Mouse (Mus musculus) layer of hippocampus, adult 9-10 months (tissue): ENCODE data around the gene Fig4.
A peak's percentile ranks its signal among the peaks of the same experiment; 100 is the strongest.

Experiments
- DNase-seq: peaks from one replicate; pipeline ENCODE4 v3.0.0; 2022; ENCODE audit warnings: low spot score

Gene Fig4

DNA sequence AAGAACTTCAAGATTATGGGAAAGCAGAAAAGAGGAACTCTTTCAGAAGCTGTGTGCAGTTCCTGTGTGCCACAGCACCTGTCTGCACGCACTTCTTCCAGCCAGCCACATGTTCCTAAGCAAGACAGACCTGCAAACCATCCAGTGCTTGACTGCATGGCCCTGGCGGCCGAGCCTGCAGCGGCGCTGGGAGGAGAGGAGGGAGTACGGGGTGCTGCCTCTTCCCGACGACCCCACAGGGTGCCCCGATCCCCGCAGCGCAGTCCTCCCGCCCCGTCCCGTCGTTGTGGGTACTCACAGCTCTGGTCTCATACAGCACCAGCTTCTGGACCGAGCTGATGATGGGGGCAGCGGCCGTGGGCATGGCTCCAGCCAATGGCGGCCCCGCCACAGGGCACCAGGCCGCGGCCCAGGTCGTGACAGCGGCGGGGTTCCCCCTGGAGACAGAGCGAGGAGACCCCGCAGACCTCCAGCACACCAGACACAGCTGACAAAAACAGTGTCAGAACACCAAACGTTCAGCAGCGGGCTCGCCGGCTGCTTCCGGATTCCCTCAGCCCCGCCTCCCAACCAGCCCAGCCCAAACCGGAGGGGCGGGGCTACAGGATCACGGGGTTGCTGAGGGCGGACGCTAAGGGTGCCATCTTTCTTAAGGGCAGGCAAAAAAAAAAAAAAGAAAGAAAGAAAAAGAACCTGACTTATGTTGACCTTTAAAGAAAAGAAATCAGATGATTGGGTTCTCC lies at the start of gene Fig4:
Gene Fig4 (minus strand): TSS at position 572 of the 743 bp plus-strand sequence.
- DNase-seq = peak; percentile 65

DNA sequence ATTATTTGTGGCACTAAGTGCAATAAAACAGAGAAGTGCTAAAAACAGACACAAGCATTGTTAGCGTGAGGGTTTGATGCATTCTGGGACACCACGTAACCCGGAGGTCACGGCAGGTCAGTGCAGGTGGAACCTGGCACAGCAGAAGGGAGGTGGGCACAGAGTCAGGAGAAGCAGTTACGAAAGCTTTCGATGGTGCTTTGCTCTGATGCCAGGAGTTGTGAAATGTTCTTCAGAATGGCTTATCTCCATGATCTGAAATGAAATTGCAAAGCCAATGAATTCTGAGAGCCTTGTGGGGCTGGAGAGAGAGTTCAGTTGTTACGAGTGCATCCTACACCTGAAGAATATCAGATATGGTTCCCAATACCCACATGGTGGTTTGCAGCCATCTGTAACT lies 38.3 kb upstream of the Fig4 start:
- DNase-seq = no peak

DNA sequence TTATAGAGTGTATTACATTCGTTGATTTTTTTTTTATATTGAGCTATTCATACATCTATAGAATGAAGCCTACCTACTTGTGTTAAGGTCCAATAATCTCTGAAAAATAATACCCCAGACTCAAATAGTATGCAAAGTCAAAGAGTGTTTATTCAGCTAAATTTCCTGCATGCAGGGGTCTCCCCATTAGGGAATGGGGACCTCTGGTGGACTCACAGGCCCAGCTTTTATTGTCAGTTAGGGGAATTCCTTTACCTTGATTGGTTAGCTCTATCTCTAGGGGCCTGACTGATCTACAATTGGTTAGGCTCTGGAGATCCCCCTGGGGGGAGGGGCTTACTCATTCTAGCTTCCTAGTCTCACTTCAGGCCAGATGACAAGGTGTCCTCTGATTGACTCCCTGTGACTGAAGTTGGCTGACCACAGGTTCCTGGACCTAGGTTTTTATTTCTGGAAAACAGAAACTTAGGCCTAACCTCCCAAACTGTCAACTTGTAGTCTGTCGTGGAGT lies 29.5 kb upstream of the Fig4 start:
- no peak for DNase-seq

DNA sequence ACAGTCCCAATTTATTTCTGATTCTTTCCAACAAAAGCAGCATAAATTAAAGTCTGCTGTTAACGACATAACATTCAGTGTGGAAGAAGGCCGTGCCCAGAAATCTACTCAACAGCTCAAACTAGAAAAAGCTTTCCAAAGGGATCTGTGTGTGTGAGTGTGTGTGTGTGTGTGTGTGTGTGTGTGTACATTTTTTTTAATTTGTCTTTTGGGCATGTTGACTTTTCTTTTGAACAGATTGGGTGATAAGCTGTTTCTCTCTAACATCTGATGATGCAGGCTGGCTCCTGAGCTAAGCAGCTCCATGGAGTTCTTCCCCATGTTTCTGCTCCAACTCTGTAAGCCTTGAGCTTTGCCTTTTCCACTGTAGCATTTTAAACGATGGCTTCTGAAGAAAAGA lies 12.8 kb upstream of the Fig4 start:
- peak; percentile 29 for DNase-seq

DNA sequence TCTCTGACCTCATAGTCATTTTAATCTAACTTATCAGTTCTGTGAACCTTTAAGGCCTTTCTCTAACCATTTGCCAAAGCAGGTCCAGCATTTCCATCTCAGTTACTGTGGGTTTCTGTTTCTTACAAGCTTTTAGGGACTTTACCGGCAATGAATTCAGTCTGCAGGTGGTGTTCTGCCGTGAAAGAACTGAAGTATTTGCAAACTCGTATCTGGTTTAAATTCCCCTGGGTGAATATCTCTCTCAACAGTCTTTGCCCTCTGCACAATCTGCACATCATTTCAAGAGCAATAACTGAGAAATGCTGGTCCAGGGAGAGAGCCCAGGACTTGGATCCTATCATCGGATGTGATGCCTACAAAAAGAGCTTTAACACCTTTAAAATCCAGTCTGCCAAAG lies 5.1 kb upstream of the Fig4 start:
- DNase-seq = no peak

DNA sequence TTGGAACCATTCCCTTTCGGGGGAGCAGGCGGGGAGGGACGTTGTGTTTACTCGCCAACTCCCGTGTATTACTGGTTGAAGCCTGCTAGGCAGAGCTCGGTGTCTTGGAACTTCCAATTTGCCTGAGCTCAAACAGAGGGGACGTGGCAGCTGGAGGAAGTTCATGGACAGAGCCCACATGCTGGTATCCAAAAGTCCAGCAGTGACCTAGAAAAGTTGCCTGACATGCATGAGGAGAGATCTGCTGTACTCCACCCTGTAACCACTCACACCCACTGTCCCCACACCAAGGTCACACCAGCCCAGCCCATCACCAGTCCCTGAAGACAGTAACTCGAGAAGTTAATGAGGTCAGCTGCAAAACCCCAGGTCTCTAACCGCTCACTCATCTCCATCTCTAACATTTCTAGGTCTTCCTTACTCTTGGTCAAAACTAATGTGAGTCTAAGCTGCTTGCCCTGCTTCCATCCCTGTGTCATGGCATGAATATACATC lies 1.9 kb upstream of the Fig4 start:
- DNase-seq = no peak

DNA sequence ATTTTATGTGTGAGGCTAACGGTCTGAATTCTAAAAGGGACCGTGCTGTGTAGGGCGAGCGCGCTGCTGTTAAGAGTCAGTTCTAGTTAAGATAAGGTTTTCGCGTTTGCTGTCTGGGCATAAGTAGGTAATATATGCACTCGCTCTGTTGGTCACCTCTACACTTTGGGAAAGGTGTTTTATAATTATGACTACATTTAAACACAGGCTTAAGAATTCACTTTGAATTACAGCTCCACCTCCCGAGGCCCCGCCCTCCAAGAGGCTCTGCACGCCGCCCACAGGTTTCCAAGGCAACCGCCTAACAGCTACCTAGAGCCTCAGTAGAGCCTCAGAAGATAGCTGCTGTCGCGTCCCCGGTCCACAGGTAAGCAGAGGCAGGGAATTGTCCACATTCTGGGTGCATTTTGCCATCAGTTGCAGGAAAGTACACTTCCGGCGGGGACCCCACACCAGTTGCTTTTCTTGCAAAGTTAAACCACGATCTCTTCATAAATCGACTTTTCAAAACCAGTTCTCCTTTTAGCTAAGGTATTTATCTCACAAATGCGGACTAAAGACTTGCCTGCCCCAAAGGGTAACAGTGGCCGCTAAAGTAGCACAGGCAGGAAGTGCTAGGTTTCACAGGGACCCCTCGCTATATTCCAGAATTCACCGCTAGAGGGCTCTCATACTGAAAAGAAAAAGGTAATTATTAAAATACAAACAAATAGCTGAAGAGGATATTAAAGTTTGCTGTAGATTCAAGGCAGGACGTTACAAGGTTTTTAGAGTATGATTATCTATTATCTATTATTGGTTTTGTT lies 782 bp upstream of the Fig4 start, which contains the start of gene Ak9:
Gene Ak9 (plus strand): TSS at position 342 of the 806 bp plus-strand sequence.
- peak; percentile 72 for DNase-seq

DNA sequence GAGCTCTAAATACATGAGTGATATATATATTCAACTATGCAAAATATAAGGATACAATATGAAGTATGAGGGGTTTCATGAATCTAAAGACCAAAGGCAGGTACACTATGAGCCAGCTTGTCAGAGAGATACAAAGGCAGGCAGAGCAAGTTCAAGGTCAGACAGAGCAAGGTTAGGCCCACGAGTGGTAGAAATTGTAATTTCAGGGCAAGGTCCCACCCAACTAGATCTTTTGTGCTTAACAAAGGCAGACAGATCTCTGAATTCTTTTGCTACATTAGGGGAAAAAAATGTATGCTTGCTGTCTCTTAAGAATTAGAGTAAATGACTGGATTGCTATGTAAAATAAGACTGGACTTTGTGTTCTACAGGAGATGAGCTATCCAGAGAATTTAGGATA lies 2.9 kb downstream of the Fig4 start:
- no peak for DNase-seq

DNA sequence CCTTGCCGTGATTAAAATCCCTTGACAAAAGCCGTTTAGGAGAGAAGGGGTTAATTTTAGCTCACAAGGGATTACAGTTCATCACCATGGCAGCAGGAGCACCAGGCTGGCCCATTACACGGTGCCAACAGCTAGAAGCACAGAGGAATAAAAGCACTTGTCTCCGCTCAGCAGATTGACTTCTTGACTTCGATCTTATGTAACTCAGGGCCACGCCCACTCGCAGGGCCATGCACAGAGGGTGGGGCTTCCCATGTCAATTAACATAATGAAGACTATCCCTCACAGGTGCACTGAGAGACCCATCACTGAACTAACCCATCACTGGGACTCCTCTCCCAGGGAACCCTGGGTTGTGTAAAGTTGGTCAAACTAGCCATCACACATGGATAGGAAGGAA lies 7.9 kb downstream of the Fig4 start:
- DNase-seq = no peak

DNA sequence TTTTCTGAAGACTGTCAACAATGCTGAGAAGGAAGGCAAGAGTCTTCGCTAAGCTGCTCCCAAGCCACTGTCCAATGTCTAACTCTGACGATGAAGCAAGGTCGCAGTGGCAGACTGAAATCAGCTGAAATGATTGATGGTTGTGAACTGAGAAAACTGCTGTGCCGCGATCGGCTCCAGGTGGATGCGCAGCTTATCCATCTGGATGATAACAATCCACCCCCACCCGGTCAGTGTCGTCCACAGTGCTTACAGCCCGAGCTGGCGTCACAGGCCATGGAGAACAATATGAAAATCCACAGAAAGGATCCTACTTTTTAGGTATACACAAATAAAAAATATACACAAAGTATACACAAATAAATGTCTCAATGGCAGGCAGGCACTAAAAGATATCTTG lies 8.3 kb downstream of the Fig4 start:
- DNase-seq = no peak

DNA sequence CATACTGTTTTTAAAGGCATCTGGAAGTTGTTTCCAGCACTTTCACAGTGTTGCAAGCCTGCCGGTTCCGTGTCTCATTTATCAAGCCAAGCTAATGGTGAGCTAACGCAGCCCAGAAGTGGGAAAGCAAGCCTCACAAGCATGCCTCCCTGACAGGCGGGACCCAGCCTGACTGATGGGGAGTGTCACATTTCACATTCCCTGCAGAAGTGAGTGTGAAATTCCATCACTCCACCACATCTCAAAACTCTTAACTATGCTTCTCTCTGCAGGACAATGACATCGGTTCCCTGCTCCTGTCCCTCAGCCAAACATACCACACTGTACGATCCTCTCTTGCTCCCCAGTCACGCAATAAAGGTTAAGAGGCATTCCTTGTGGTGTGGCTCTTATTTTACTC lies 10.0 kb downstream of the Fig4 start:
- no peak for DNase-seq

DNA sequence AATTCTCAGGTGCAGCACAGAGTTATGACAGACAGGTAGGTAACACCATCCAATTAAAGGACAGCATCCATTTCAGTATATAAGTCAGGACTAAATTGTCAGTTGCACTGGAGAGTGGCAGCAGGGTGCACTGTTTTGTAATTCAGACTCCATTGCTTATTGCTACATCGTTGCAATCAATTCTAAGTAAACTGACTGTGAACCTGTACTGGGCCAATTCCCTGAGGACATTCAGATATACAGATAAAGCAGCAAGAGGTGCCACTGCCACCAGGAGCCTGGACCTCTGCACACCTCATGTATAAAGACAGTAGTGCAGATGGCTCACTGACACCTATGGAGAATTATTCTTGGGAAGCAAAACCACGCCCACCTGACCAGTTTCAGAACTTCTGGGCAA lies 12.0 kb downstream of the Fig4 start:
- DNase-seq = no peak

DNA sequence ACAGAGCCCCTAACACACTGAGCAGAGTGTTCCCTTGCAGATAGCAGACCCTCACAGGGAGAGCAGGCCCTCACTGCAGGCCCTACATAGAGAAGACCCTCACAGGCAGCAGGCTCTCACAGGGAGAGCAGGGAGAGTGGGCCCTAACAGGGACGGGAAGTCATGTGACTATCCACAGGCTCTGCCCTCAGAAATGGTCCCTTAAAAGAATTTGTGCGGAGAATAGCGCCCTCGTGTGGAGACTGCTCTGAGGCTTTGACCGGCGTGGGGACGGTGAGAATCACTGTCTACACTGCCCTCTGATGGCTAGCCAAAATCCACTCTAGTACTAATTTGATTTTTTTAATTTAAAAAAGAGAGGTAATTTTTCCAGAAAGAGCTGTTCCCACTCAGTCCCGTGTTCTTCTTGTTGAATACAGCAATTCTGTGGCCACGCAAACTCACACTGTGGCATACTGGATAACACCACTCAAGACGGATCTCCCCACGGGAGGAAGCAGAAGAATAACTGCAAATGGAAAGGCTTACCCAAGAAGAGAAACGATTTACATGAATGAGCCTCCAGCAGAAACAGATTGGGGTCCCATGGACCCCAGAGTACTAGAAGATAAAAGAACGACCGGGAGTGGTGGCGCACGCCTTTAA lies 14.2 kb downstream of the Fig4 start:
- DNase-seq = peak; percentile 87

DNA sequence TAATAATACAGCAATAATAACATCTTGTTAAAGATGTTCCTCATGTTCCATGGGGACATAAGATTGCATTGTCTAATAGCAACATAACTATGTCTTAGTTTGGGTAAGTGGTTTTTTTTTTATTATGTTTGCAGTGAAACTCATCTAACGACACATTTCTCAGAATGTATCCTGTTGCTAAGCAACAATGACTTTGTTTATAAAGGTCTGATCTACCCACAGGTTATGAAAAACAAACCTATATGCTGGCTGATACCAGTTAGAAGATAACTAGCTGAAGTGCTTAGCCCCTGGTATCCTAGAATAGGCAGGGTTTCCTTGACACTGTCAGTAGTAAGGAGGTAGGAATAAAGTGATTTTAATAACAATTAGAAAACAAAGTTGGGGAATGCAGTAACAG lies 15.0 kb downstream of the Fig4 start:
- no peak for DNase-seq

DNA sequence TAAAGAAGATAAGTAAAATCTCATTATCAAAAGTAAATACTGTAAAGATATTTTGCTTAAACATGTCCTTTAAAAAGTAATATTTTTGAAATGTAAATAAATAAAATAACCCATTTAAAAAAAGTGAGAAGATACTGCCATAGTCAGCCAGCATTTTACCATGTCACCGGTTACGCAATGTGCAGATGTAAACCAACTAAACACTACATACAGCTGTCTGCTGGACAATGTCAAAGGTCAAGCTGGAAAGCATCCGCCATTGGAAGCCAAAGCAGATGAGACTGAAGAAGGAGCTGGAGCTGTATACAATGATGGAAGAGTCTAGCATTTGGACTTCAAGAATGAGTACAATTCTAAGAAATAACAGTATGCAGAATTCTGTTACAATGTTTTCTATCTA lies 15.4 kb downstream of the Fig4 start:
- DNase-seq = no peak

DNA sequence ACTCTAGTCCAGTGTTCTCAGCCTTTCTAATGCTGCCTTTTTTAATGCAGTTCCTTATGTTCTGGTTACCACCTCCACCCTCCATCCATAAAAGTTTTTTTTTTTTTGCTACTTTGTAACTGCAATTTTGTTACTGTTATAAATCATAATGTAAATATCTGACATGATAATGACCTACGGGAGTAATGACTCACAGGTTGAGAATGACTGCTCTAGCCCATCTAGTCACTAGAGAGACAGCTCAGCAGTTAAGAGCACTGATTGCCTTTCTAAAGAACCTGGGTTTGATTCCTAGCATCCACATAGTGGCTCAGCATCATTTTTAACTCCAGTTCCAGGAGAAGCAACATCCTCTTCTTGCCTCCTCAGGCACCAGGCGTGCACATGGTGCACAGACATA lies 21.0 kb downstream of the Fig4 start:
- DNase-seq = no peak

DNA sequence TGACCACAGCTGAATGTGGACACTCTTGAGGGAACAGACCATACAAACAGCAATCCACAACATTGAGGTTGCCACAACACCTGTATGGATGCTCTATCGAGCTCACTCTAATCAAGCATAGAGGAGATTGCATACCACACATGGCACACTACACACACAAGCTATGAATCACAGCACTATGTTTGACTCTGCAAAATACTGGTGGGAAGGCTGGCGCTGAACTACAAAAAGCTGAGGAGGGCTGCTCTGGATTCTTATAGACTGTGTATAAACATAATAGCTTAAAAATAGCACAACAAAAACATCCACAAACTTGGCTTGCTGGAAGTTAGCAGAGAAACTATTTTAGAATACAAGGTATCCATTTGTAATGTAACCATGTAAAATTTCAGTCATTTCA lies 22.3 kb downstream of the Fig4 start:
- DNase-seq = no peak

DNA sequence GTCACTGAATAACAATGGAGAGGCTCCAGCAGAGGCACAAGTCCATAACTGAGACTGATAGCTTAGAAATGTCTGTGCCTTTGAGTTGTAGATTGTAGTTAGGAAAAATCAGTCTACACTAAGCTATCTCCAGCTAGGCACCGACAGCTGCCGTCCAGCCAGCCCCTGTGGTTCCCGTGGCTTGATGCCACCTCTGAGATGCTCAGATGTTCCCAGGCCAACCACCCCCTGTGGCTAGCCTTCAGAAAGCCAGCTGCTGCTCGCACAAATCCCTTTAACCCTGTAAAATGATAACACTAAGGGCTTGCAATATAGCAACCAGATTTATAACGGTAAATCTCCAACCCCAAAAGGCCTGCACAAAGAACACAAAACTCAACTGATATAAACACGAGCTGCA lies 22.9 kb downstream of the Fig4 start:
- DNase-seq = no peak

DNA sequence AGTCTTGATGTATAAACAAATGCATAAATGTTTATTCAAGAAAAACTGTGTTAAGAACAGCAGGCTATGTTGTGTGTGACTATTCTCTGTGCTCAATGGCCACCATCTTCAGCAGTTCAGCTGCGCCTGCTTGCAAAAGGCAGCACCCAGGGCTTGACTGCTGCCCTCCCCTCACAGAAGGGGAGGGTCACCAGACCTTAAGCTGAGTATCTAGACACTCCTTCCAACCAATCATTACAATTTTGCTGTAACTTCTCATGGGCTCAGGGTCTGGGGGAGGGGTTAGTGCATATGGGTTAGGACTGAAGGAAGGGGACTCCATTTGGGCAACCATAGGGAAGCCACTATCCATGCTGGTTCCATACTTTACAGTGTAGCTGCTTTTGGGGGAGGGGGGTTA lies 24.3 kb downstream of the Fig4 start:
- DNase-seq = no peak

DNA sequence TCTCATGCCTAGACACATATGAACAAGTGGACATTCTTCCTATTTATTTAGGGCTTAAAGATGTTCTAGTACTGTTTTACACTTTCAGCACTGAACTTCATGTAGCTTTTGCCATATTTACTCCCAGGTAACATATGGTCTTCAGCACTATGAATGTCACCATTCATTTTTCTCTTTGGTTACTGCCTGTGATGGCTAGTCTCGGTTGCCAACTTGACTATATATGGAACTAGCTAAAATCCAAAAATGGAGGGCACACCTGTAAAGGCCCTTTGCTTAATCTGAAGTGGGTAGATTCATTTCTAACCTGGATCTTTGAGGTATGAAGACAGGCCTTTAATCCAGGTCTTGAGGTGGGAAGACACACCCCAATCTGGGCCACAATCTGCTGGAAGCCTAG lies 28.2 kb downstream of the Fig4 start:
- no peak for DNase-seq

DNA sequence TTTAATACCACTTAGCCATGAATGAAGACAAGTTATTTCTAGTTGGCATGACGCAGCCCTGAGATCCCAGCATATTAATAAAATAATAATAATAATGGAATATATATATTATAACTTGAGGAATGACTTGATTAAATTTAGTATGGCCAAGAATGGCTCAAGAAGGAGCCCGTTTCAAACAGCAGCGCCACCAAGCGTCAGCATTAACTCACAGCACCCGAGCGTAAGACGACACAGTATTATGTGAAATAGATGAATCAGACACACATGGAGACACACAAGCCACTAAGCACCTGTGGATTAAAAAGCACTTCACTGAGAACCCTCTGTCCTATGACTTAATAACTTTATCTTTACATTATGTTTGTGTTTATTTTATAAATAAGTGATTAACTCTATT lies 31.2 kb downstream of the Fig4 start:
- no peak for DNase-seq

DNA sequence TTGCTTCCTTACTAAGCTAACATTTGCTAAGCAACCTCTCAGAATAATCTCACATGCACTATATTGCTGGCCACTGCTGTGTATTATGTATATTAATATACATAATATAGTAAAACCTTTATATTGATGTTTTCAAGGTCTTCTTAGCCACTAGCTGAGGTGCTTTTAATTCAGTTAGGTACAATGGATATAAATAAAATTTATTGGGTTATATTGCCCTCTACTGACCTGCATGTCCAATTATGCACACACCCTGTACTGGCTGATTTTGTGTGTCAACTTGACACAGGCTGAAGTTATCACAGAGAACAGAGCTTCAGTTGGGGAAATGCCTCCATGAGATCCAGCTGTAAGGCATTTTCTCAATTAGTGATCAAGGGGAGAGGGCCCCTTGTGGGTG lies 41.2 kb downstream of the Fig4 start:
- DNase-seq = no peak

DNA sequence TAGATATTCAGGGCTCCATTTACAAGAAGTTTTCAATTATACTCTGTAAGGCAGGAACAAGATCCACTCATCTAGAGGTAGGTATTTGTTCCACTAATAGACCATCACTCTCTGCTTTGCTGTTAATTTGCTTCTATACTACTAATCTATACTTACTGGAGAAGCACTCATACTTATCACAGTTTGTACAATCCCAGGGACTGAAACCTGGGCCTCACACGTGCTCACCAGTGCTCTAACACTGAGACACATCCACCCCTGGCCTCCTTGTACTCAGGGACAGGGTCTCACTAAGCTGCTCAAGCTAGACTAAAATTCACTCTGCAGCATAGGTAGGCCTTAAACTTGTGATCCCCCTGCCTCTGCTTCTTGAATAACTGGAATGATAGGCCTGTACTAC lies 41.8 kb downstream of the Fig4 start:
- no peak for DNase-seq
